Mouse (Mus musculus): ENCODE data around the gene Nrbp1.

Gene Nrbp1

GRCm38 (mm10) chr5:31267686-31268085 is 27.0 kb downstream of the Nrbp1 start:
- no peak for DNase-seq (ENCODE audit: low spot score)

GRCm38 (mm10) chr5:31273018-31273417 is 32.4 kb downstream of the Nrbp1 start:
- DNase-seq (ENCODE audit: low spot score), result no peak

- no peak for DNase-seq (ENCODE audit: low spot score)
These were observed 38.8 kb downstream of the Nrbp1 start for GRCm38 (mm10) chr5:31279245-31279988.

- DNase-seq (ENCODE audit: low spot score), result no peak
These were observed 47.6 kb downstream of the Nrbp1 start for GRCm38 (mm10) chr5:31288225-31288624.

GRCm38 (mm10) chr5:31288655-31289054 is 48.0 kb downstream of the Nrbp1 start:
- no peak for DNase-seq (ENCODE audit: low spot score)

GRCm38 (mm10) chr5:31289626-31290230 is 49.1 kb downstream of the Nrbp1 start:
- no peak for DNase-seq (ENCODE audit: low spot score)

- peak; percentile 94 for DNase-seq (ENCODE audit: low spot score)
These were observed 50.1 kb downstream of the Nrbp1 start, which contains the start of gene Ift172 for GRCm38 (mm10) chr5:31290521-31291360. TSS of gene Ift172 (minus strand) at chr5:31291116.

GRCm38 (mm10) chr5:31291361-31291688 is 50.7 kb downstream of the Nrbp1 start:
- DNase-seq (ENCODE audit: low spot score), result no peak

GRCm38 (mm10) chr5:31294964-31295605 is 54.4 kb downstream of the Nrbp1 start:
- DNase-seq (ENCODE audit: low spot score), result no peak

GRCm38 (mm10) chr5:31295606-31296141 is 55.0 kb downstream of the Nrbp1 start, which contains the start of gene Fndc4:
TSS of gene Fndc4 (minus strand) at chr5:31296080.
- peak; percentile 11 for DNase-seq (ENCODE audit: low spot score)

GRCm38 (mm10) chr5:31297047-31297757 is 56.5 kb downstream of the Nrbp1 start, which contains the start of gene Gckr:
TSS of gene Gckr (plus strand) at chr5:31297443.
- no peak for DNase-seq (ENCODE audit: low spot score)

- no peak for DNase-seq (ENCODE audit: low spot score)
These were observed 57.3 kb downstream of the Nrbp1 start for GRCm38 (mm10) chr5:31297981-31298380.

GRCm38 (mm10) chr5:31298486-31298885 is 57.8 kb downstream of the Nrbp1 start:
- no peak for DNase-seq (ENCODE audit: low spot score)

Measured in urinary bladder, postnatal 25 days (tissue).